Mouse (Mus musculus) hindbrain, postnatal 0 days (tissue): Measurements from ENCODE around the gene Gm49380. TPM values are rescaled to one million over a fixed set of nuclear protein-coding genes. Genes with fewer than 3 reads are reported as not detected.
A peak's percentile ranks its signal among the peaks of the same experiment; 100 is the strongest.

ENCODE experiments used
- ATAC-seq: fragments of 200-750 bp; cut with Nextera tagmentation; 2 replicates; pipeline ENCODE4 v1.8.0; 2017; ENCODE audit warnings: mild to moderate bottlenecking, moderate TSS enrichment, moderate library complexity
- DNase-seq: peaks from one replicate; pipeline ENCODE4 v3.0.0-alpha.2; 2015; ENCODE audit warnings: low spot score
- H3K27ac ChIP-seq: fragments of 300-500 bp; sonication (generic); 2 replicates; pipeline ENCODE4 v1.5.1; 2014; ENCODE audit warnings: mild to moderate bottlenecking
- H3K27me3 ChIP-seq: fragments of 300-500 bp; sonication (generic); 2 replicates; pipeline ENCODE4 v1.6.1; 2014; ENCODE audit warnings: low read length, mixed read lengths; ENCODE audit not compliant: insufficient read depth
- H3K36me3 ChIP-seq: fragments of 300-500 bp; sonication (generic); 2 replicates; pipeline ENCODE4 v1.6.1; 2014; ENCODE audit warnings: low read length, mixed read lengths; ENCODE audit not compliant: insufficient read depth
- H3K4me1 ChIP-seq: fragments of 300-500 bp; sonication (generic); 2 replicates; pipeline ENCODE4 v1.6.1; 2014; ENCODE audit warnings: antibody characterized with exemption, low read length, mixed read lengths; ENCODE audit not compliant: insufficient read depth
- H3K4me2 ChIP-seq: fragments of 300-500 bp; sonication (generic); 2 replicates; pipeline ENCODE4 v1.6.1; 2014; ENCODE audit warnings: low read depth, mild to moderate bottlenecking, low read length, moderate library complexity, mixed read lengths
- H3K4me3 ChIP-seq: fragments of 300-500 bp; sonication (generic); 2 replicates; pipeline ENCODE4 v1.5.1; 2014; ENCODE audit warnings: low read length
- H3K9ac ChIP-seq: fragments of 300-500 bp; sonication (generic); replicated peaks from 2 replicates; pipeline ENCODE4 v1.6.1; 2014; ENCODE audit warnings: mild to moderate bottlenecking, low read length, moderate library complexity, mixed read lengths
- H3K9me3 ChIP-seq: fragments of 300-500 bp; sonication (generic); 2 replicates; pipeline ENCODE4 v1.6.1; 2016; ENCODE audit warnings: low read length, mixed read lengths
- CTCF ChIP-seq: IDR thresholded peaks from 2 replicates; pipeline ENCODE4 v1.5.1; 2016; ENCODE audit warnings: antibody characterized with exemption, control low read depth, low read depth
- WGBS: fragments of 180-500 bp; shearing (Covaris S2); extraction: QIAGEN DNeasy Blood & Tissue Kit; methylation state at CpG from one replicate; pipeline ENCODE4 v1.1.7; 2014; 5-methylcytosine and 5-hydroxymethylcytosine counted together
- polyA plus RNA-seq: library from polyadenylated mRNA; unstranded; fragments of >200 nt; fragmentation: Nextera tagmentation; extraction: Ambion mirVana; gene quantifications from 2 replicates; pipeline ENCODE4 v1.2.1, GENCODE M21; 2015
- total RNA-seq: library from RNA; depleted of rRNA; stranded (reverse); fragments of >200 nt; gene quantifications from 2 replicates; pipeline ENCODE4 v1.2.3, GENCODE M21; 2014

Gene Gm49380
- total and polyA plus RNA-seq, 2 experiments from 2014 or later, result not detected

- Histone ChIP-seq H3K9ac (no peak overlapping the region), H3K4me3 (no peak overlapping the region), H3K27ac (no peak overlapping the region), H3K27me3 (0 out of 2 replicates have a peak, but pooled peaks cover 17% of the 10 kb centered on the region), H3K9me3 (no peaks in the 10 kb centered on the region), H3K4me1 (peaks cover 8% of the 10 kb centered on the region), H3K36me3 (no peaks in the 10 kb centered on the region), H3K4me2 (no peak overlapping the region)
- WGBS, result 68% methylated on average over 4 of the region's 4 CpGs
- DNase-seq (no peak), ATAC-seq (no peak)
- no peak for TF ChIP-seq CTCF
Observed at GRCm38 (mm10) chr9:44137846-44138245, 24.5 kb upstream of the Gm49380 start.

- peak; percentile 43; the same call in 1 of the 2 replicates for ATAC-seq
- 43% methylated on average over 7 of the region's 7 CpGs for WGBS
Observed at GRCm38 (mm10) chr9:44135731-44136411, 22.6 kb upstream of the Gm49380 start.

DNA sequence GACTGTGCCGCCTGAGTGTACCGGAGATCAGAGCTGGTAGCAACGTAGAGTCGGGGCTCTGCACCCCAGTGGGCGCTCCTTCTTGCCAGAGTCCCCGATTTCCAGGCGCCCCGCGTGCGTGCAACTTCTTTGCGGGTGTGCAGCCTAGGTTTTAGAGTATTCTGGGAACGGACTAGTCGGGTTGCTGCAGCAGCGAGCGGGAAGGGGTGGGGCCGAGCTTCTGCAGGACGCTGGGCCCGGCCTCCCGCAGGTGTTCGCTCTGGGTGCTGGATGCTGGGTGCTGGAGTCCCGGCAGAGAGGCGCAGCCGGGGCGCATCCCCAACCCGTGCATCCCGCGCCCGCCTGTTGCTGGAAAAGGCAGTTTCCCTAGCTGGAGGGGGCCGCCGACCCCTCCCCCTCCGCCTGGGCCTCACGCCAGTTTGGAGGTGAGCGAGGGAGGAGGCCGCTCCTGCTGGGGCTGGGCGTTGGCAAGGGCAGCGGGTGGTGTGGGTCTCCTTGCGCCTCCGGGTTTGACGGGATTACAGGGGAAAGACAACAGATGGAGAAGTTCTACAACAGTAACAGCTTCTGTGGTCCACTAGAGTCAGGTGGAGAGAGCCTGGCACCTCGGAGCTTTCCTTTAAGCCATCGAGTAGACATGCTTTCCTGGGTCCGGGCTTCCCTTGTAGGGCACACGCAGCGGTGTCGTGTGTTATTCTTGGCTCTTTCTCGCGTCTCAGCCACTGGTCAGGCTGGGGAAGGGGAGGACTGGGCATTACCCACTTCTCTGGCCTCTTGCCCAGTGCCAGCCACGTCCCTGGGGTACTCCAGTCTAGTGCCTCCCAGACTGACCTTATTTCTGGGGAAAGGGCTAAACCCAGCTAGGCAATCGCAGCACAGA is 21.8 kb upstream of the Gm49380 start:
- Histone ChIP-seq H3K4me1 (peaks cover 8% of the 10 kb centered on the region), H3K27ac (no peak overlapping the region)

More at GRCm38 (mm10) chr9:44135731-44136411, 22.6 kb upstream of the Gm49380 start:
- no peak for DNase-seq
- no peak for TF ChIP-seq CTCF
- peaks cover 21% of the 10 kb centered on the region; the same call in 1 of the 2 replicates for H3K27me3 ChIP-seq
- H3K9me3 ChIP-seq, result no peaks in the 10 kb centered on the region
- H3K4me1 ChIP-seq, result peaks cover 8% of the 10 kb centered on the region
- H3K9ac ChIP-seq, result no peak overlapping the region
- H3K4me3 ChIP-seq, result peak overlapping the region; percentile 42; the same call in 1 of the 2 replicates
- H3K27ac ChIP-seq, result no peak overlapping the region
- no peaks in the 10 kb centered on the region for H3K36me3 ChIP-seq
- H3K4me2 ChIP-seq, result peak overlapping the region; percentile 63

DNA sequence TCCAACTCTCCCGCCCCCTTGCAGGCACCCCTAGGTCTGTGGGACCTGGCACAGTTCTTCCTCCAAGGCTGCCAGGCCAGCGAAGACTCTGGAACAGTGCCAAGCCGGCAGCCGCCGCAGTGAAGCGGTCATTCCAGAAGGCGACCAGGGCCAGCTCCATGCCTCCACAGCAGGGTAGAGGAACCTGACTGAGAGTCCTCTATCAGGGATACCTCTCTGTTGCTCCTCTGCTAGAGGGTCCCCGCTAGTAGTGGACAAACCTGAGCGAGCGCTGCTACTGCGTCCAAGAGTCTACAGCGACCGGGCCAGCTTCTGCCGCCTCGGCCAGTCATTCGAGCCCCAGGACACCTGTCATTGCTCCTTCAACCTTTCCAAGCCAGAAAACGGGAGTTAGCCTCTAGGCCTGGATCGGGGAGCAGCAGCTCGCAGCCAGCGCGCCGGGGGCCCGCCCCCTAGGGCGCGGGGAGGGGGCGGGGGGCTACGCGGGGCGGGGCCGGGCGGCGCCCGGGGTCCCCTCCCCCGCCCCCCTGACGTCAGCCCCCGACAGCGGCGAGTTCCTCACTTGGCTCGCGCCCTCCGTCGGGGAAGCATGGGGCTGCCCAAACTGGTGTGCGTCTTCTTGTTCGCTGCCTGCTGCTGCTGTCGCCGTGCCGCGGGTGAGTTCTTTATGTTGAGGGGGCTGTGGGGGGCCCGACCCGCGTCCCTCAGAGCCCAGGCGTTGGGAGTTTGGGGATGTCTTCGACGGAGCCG is 21.0 kb upstream of the Gm49380 start, which contains the start of gene Mcam:
Gene Mcam (plus strand): TSS at position 369 of the 750 bp plus-strand sequence.
- H3K27me3 ChIP-seq, result peaks cover 21% of the 10 kb centered on the region; the same call in 1 of the 2 replicates
- DNase-seq, result peak; percentile 75
- H3K36me3 ChIP-seq, result no peaks in the 10 kb centered on the region
- H3K4me1 ChIP-seq, result peaks cover 8% of the 10 kb centered on the region
- H3K9me3 ChIP-seq, result no peaks in the 10 kb centered on the region
- peak within 1 kb of the TSS; percentile 42 for H3K4me3 ChIP-seq
- peak; percentile 43; the same call in 1 of the 2 replicates for ATAC-seq
- no peak for TF ChIP-seq CTCF
- peak within 1 kb of the TSS; percentile 39; the same call in 1 of the 2 replicates for H3K9ac ChIP-seq
- peak within 1 kb of the TSS; percentile 32; the same call in 1 of the 2 replicates for H3K27ac ChIP-seq
- 1% methylated on average over 52 of the region's 55 CpGs for WGBS
- H3K4me2 ChIP-seq, result peak within 1 kb of the TSS; percentile 63

More for the DNA sequence above, 21.8 kb upstream of the Gm49380 start:
- 1% methylated on average over 48 of the region's 49 CpGs for WGBS
- Histone ChIP-seq H3K36me3 (no peaks in the 10 kb centered on the region), H3K4me2 (peak overlapping the region; percentile 63), H3K9ac (peak overlapping the region; percentile 39; the same call in 1 of the 2 replicates), H3K27me3 (peaks cover 21% of the 10 kb centered on the region; the same call in 1 of the 2 replicates), H3K4me3 (peak overlapping the region; percentile 42), H3K9me3 (no peaks in the 10 kb centered on the region)
- TF ChIP-seq CTCF, result no peak
- ATAC-seq (peak; percentile 44), DNase-seq (peak; percentile 67)

GRCm38 (mm10) chr9:44133287-44133686 is 20.0 kb upstream of the Gm49380 start:
- Histone ChIP-seq H3K9ac (no peak overlapping the region), H3K4me1 (peaks cover 8% of the 10 kb centered on the region), H3K4me3 (0 out of 2 replicates have a peak overlapping the region, but pooled peaks have one; percentile 42), H3K4me2 (peak overlapping the region; percentile 63), H3K27ac (peak overlapping the region; percentile 32; the same call in 1 of the 2 replicates), H3K27me3 (peaks cover 21% of the 10 kb centered on the region; the same call in 1 of the 2 replicates), H3K9me3 (no peaks in the 10 kb centered on the region), H3K36me3 (no peaks in the 10 kb centered on the region)
- DNase-seq, result no peak
- TF ChIP-seq CTCF, result no peak
- ATAC-seq, result no peak
- WGBS, result 10% methylated on average over 2 of the region's 2 CpGs

DNA sequence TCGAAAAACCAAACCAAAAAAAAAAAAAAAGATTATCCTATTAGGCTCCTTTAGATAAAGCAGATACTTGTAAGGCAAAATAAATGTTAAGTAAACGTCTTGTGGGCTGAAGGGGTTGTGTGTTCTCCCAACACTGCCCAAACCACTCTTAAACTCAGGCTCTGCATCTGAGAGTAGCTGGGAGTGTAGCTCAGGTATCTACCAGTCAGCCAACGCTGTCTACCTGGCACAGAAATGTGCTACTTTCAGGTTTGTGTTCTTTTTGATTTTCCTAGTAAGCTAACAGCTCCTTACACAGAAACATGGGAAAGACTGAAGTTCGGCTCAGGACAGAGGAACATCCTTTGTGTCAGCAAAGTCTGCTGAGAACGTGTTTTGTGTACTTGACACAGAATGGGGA is 18.9 kb upstream of the Gm49380 start:
- Histone ChIP-seq H3K27ac (no peak overlapping the region), H3K27me3 (peaks cover 21% of the 10 kb centered on the region; the same call in 1 of the 2 replicates), H3K36me3 (no peaks in the 10 kb centered on the region), H3K4me2 (no peak overlapping the region), H3K9me3 (no peaks in the 10 kb centered on the region), H3K9ac (no peak overlapping the region), H3K4me3 (no peak overlapping the region), H3K4me1 (peaks cover 8% of the 10 kb centered on the region)
- DNase-seq (no peak), ATAC-seq (no peak)
- TF ChIP-seq CTCF, result no peak
- WGBS, result 71% methylated on average over 5 of the region's 5 CpGs
